Mouse (Mus musculus): ENCODE results near the gene Gm45753. TPM values are rescaled to one million over a fixed set of nuclear protein-coding genes. Genes with fewer than 3 reads are reported as not detected.
A peak's percentile ranks its signal among the peaks of the same experiment; 100 is the strongest.

Gene Gm45753
- total RNA-seq (2014; rRNA removed) = not detected in 2 replicates
- polyA plus RNA-seq (2015; fragmentation: Nextera tagmentation; extraction: Ambion mirVana) = 0.08 and 0.13 TPM in 2 replicates

DNA sequence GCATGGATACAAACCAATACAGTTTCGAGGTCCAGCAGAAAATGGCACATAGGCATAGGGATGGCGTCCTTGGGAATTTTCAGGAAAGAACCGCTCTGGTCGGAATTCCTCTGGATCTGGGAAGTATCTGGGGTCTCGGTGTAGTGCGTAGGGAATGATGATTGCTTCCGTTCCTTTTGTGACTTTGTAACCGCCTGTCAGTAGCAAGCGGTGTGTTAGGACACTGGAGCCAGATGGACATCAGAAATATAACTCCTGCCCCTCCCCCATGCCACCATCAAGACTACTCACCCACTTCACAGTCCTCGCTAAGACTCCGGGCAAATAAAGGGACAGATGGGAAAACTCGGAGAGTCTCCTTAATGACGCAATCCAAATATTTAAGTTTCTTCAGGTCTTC is at the start of gene Gm45753:
TSS of gene Gm45753 (minus strand) at position 101 of the 400 bp plus-strand sequence.
- H3K36me3 ChIP-seq (ENCODE audit: insufficient read depth) = no peaks in the 10 kb centered on the region
- H3K27me3 ChIP-seq (ENCODE audit: insufficient read depth, low read length) = no peaks in the 10 kb centered on the region
- H3K27ac ChIP-seq (ENCODE audit: low read depth, low read length) = no peak within 1 kb of the TSS
- no peak for ATAC-seq
- no peak within 1 kb of the TSS for H3K9ac ChIP-seq
- no peak within 1 kb of the TSS for H3K4me2 ChIP-seq (ENCODE audit: low read depth)
- no peak for DNase-seq
- H3K9me3 ChIP-seq (ENCODE audit: low read length) = no peaks in the 10 kb centered on the region
- 92% methylated on average over 13 of the region's 13 CpGs for WGBS
- no peak within 1 kb of the TSS for H3K4me3 ChIP-seq (ENCODE audit: low read depth, low read length)
- TF ChIP-seq CTCF (IDR thresholded peaks at IDR 0.05; ENCODE audit: low read depth) = no peak
- no peaks in the 10 kb centered on the region for H3K4me1 ChIP-seq (ENCODE audit: insufficient read depth)

- H3K4me2 ChIP-seq (ENCODE audit: low read depth) = no peak overlapping the region
- no peaks in the 10 kb centered on the region for H3K9me3 ChIP-seq (ENCODE audit: low read length)
- DNase-seq = no peak
- 84% methylated on average over 6 of the region's 6 CpGs for WGBS
- no peaks in the 10 kb centered on the region for H3K27me3 ChIP-seq (ENCODE audit: insufficient read depth, low read length)
- ATAC-seq = no peak
- no peak for TF ChIP-seq CTCF (IDR thresholded peaks at IDR 0.05; ENCODE audit: low read depth)
- no peaks in the 10 kb centered on the region for H3K4me1 ChIP-seq (ENCODE audit: insufficient read depth)
- no peak overlapping the region for H3K9ac ChIP-seq
- H3K27ac ChIP-seq (ENCODE audit: low read depth, low read length) = no peak overlapping the region
- H3K36me3 ChIP-seq (ENCODE audit: insufficient read depth) = no peaks in the 10 kb centered on the region
- no peak overlapping the region for H3K4me3 ChIP-seq (ENCODE audit: low read depth, low read length)
Measured at GRCm38 (mm10) chr8:45355809-45356208, 47.5 kb upstream of the Gm45753 start.

- no peak overlapping the region for H3K4me2 ChIP-seq (ENCODE audit: low read depth)
- H3K9me3 ChIP-seq (ENCODE audit: low read length) = no peaks in the 10 kb centered on the region
- H3K36me3 ChIP-seq (ENCODE audit: insufficient read depth) = peaks cover 5% of the 10 kb centered on the region; the same call in 1 of the 2 replicates
- no peak overlapping the region for H3K27ac ChIP-seq (ENCODE audit: low read depth, low read length)
- no peaks in the 10 kb centered on the region for H3K4me1 ChIP-seq (ENCODE audit: insufficient read depth)
- peak; percentile 96 for TF ChIP-seq CTCF (IDR thresholded peaks at IDR 0.05; ENCODE audit: low read depth)
- peak; percentile 77 for DNase-seq
- no peak overlapping the region for H3K9ac ChIP-seq
- ATAC-seq = peak; percentile 42
- 14% methylated on average over 6 of the region's 6 CpGs for WGBS
- no peak overlapping the region for H3K4me3 ChIP-seq (ENCODE audit: low read depth, low read length)
- H3K27me3 ChIP-seq (ENCODE audit: insufficient read depth, low read length) = no peaks in the 10 kb centered on the region
Measured at GRCm38 (mm10) chr8:45345031-45345430, 36.8 kb upstream of the Gm45753 start.

GRCm38 (mm10) chr8:45344298-45344697 is 36.0 kb upstream of the Gm45753 start:
- H3K27me3 ChIP-seq (ENCODE audit: insufficient read depth, low read length) = no peaks in the 10 kb centered on the region
- no peaks in the 10 kb centered on the region for H3K4me1 ChIP-seq (ENCODE audit: insufficient read depth)
- DNase-seq (no peak), ATAC-seq (no peak)
- H3K9me3 ChIP-seq (ENCODE audit: low read length) = no peaks in the 10 kb centered on the region
- no peak overlapping the region for H3K4me2 ChIP-seq (ENCODE audit: low read depth)
- TF ChIP-seq CTCF (IDR thresholded peaks at IDR 0.05; ENCODE audit: low read depth) = no peak
- no peak overlapping the region for H3K4me3 ChIP-seq (ENCODE audit: low read depth, low read length)
- H3K27ac ChIP-seq (ENCODE audit: low read depth, low read length) = no peak overlapping the region
- H3K36me3 ChIP-seq (ENCODE audit: insufficient read depth) = peaks cover 5% of the 10 kb centered on the region; the same call in 1 of the 2 replicates
- H3K9ac ChIP-seq = no peak overlapping the region
- WGBS = 93% methylated on average over 8 of the region's 8 CpGs

DNA sequence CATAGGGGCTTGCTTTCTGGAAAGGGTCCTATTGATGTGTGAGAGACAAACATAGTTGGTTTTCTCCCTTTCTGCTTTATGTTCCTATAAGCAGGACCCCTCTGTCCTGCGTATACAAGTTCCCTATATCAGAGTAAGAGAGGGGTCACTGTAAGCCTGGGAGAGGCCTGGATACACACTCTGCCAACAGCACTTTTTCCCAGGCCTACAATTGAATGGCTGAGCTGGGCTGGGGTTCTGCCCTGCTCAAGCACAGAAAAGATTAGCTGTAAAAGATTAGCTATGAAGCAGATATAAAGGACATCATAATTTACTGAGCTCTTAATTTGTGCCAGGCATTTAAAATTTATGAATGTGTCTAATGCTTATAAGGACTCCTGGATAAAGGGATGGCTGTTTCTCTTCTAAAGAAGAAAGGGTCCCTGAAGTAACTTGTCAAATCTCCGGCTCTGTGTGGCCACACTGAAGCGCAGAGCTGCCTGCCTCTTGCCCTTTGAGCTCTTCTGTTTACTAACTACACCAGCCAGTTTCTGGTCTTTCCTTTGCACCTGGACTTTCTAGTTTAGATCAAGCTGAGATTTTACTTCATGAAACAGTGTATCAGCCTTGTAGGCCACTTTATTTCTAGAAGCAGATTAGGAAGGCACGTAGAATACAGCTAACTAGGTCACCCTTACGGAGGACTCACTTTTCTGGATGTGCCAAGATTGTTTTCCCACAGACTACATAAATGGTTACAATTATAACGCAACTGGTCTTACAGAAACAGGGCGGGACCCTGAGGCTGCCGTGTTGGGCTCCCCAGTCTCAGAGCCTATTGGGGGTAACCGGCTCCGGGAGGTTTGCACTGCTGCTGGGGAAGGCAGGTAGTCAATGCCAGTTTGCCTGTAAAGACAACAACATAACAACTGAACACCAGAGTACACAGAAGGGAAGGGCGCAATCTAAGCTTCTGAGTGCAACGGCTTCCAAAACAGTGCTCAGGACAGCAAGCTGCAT is 33.7 kb upstream of the Gm45753 start:
- H3K27me3 ChIP-seq (ENCODE audit: insufficient read depth, low read length) = no peaks in the 10 kb centered on the region
- H3K4me2 ChIP-seq (ENCODE audit: low read depth) = no peak overlapping the region
- TF ChIP-seq CTCF (IDR thresholded peaks at IDR 0.05; ENCODE audit: low read depth) = no peak
- WGBS = 86% methylated on average over 12 of the region's 12 CpGs
- H3K36me3 ChIP-seq (ENCODE audit: insufficient read depth) = peaks cover 5% of the 10 kb centered on the region; the same call in 1 of the 2 replicates
- no peaks in the 10 kb centered on the region for H3K4me1 ChIP-seq (ENCODE audit: insufficient read depth)
- no peak overlapping the region for H3K9ac ChIP-seq
- H3K9me3 ChIP-seq (ENCODE audit: low read length) = no peaks in the 10 kb centered on the region
- no peak overlapping the region for H3K27ac ChIP-seq (ENCODE audit: low read depth, low read length)
- ATAC-seq (no peak), DNase-seq (no peak)
- H3K4me3 ChIP-seq (ENCODE audit: low read depth, low read length) = no peak overlapping the region

DNA sequence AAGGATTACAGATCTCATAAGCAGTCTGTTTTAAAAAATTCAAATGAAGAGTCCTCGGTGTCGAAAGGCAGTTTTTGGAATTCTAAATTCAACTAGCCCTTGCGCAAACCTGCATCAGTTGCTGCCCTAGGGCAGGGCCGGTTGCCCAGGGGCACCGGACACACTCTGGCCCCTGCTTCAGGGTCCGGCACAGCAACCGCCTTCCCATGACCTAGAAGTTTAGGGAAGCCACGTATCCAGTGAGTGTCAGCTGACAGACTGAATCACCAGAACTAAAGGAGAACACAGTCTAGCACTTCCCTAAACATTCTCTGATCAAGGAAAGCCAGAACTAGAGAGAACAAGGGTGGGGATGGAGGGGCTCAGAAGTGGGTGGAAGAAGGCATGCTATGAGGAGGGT is 25.2 kb upstream of the Gm45753 start:
- H3K9ac ChIP-seq = peak overlapping the region; percentile 52
- H3K9me3 ChIP-seq (ENCODE audit: low read length) = no peaks in the 10 kb centered on the region
- peaks cover 5% of the 10 kb centered on the region; the same call in 1 of the 2 replicates for H3K27me3 ChIP-seq (ENCODE audit: insufficient read depth, low read length)
- TF ChIP-seq CTCF (IDR thresholded peaks at IDR 0.05; ENCODE audit: low read depth) = no peak
- H3K36me3 ChIP-seq (ENCODE audit: insufficient read depth) = no peaks in the 10 kb centered on the region
- peak overlapping the region; percentile 61 for H3K4me3 ChIP-seq (ENCODE audit: low read depth, low read length)
- no peak overlapping the region for H3K27ac ChIP-seq (ENCODE audit: low read depth, low read length)
- ATAC-seq (peak; percentile 50; the same call in 1 of the 2 replicates), DNase-seq (no peak)
- H3K4me2 ChIP-seq (ENCODE audit: low read depth) = peak overlapping the region; percentile 98
- WGBS = under 1% methylated on average over 8 of the region's 8 CpGs
- H3K4me1 ChIP-seq (ENCODE audit: insufficient read depth) = peaks cover 8% of the 10 kb centered on the region; the same call in 1 of the 2 replicates

All from forebrain, postnatal 0 days (tissue).